Mouse (Mus musculus): Measurements from ENCODE around the gene Optn. TPM values are rescaled to one million over a fixed set of nuclear protein-coding genes. Genes with fewer than 3 reads are reported as not detected.
A peak's percentile ranks its signal among the peaks of the same experiment; 100 is the strongest.
"Not testable (repeated sequence)": the region's sequence is repeated elsewhere in the genome, so short reads cannot be mapped to it uniquely, and the experiment has no call there.

Optn gene
- polyA plus RNA-seq (2012; rRNA removed) = 7.5 and 7.8 TPM in 2 replicates

DNA sequence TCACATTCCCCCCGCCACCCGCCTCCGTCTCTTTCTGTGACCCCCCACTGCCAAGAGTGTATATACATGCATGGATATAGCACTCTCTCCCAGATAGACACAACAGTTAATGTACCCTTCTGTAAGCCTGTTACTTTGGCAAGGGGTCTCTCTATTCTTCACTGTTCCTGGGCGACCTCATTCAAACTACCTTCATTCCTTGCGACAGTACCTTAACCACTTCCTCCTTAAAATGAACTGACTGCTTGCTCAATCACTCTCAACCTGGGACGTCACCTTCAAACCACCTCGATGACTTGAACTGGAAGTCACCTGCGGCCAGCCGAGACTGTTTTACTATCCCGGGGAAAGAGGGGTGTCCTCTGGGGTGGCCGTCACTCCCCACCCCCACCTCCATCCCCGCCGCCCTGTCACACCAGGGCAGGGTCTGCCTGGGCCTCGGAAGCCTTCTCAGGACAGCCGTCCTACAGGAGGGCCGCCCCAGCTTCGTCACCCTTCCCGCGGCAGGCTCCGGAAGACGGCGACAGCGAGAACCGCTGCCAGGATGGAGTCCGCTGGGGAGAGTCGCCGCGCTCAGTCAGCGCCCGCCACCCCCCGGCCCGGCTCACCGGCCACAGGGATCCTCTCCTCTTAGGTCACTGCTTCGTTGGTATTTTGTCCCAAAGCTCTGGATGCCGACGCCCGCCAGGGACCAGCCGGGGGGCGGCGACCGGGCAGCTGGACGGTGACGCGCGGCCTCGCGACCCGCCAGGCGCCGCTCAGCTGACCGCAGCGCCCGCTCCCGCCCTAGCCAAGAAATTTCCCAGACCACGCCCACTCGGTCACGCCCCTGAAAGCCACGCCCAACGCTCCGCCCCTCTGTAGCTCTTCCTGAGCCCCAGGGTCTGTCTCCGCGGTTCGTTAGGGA, at the start of gene Optn:
Gene Optn, minus strand, starts transcription at position 753 of the 907 bp plus-strand sequence.
- TF ChIP-seq POLR2A (IDR thresholded peaks at IDR 0.05; ENCODE audit: extremely low read depth, insufficient read depth, low read length) (no peak), CTCF (IDR thresholded peaks at IDR 0.05; ENCODE audit: extremely low read depth, insufficient read depth, low read length) (no peak)
- no peaks in the 10 kb centered on the region for H3K4me1 ChIP-seq (ENCODE audit: control insufficient read depth, insufficient read depth, low read length)
- peak within 1 kb of the TSS; percentile 73 for H3K4me3 ChIP-seq (ENCODE audit: insufficient read depth, low read length)
- no peak within 1 kb of the TSS for H3K27ac ChIP-seq (ENCODE audit: insufficient read depth, low read length)

DNA sequence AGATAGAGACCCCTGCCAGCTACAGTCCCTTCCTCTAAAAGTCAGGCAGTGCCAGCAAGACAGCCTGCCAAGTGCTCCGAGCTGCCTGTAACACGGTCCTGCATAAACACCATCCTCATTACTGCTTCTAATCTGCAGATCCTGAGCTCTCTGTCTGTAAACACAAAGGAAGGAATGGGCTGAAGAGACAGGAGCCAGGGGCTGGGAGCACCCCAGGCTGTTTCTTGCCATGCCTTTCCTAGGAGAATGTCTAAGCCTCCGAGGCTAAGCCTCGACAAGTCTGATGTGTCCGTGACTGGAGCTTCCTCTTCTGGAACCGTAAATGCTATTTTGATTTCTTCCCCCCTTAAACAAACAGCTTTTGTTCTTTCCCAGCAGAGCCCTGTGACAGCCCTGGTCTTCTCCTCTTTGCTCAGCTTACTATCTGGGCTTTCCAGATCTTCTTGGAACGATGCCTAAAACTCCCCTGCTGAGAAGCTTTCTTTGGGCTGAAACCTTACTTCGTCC, 49.0 kb upstream of the Optn start:
- TF ChIP-seq POLR2A (IDR thresholded peaks at IDR 0.05; ENCODE audit: extremely low read depth, insufficient read depth, low read length) (no peak), CTCF (IDR thresholded peaks at IDR 0.05; ENCODE audit: extremely low read depth, insufficient read depth, low read length) (no peak)
- H3K4me1 ChIP-seq (ENCODE audit: control insufficient read depth, insufficient read depth, low read length) = no peaks in the 10 kb centered on the region; the same call in 1 of the 2 replicates
- H3K4me3 ChIP-seq (ENCODE audit: insufficient read depth, low read length) = no peak overlapping the region
- H3K27ac ChIP-seq (ENCODE audit: insufficient read depth, low read length) = no peak overlapping the region

DNA sequence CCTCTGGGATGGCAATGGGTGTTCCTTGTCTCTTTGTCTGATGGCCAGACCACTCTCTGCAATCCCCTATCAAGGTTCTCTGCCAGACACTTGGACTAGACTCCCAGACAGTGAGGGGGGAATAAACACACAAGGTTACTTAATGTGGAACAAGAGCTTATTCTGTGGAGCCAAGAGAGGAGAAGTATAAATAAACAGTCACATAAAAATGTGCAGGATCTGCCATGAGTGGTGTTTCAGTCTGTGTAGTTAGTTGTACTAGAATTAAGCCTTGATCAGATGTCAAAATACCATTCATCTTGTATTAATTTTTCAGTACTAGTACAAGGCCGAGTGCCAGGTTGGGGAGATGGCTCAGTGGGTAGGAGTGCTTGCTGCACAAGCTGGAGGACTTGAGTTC, 39.0 kb upstream of the Optn start:
- 0 out of 2 replicates have a peak, but pooled peaks cover 2% of the 10 kb centered on the region for H3K4me1 ChIP-seq (ENCODE audit: control insufficient read depth, insufficient read depth, low read length)
- TF ChIP-seq CTCF (IDR thresholded peaks at IDR 0.05; ENCODE audit: extremely low read depth, insufficient read depth, low read length) (no peak), POLR2A (IDR thresholded peaks at IDR 0.05; ENCODE audit: extremely low read depth, insufficient read depth, low read length) (no peak)
- no peak overlapping the region for H3K4me3 ChIP-seq (ENCODE audit: insufficient read depth, low read length)
- H3K27ac ChIP-seq (ENCODE audit: insufficient read depth, low read length) = no peak overlapping the region

DNA sequence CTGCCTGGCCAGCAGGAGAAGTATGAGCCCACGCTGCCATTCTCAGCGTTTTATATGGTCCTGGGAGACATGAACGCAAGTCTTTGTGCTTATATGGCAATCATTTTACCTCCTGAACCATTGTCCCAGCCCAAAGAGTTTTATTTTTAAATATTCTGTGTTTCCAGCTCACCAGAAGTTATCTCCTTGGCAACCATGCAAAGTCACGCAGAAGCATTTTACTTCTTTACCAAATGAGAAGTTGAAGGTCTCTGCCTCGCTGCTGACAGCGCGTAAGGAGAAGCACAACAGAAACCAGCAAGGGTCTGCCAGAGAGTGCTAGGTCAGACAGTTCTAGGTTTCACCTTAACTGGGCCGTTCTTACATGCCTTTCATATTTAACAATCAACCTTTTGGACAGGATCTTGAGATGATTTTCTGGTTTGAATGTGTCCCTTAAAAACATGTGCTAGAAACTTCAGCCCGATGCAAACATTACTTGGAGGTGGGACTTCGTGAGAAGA, 37.9 kb upstream of the Optn start:
- Histone ChIP-seq H3K4me1 (ENCODE audit: control insufficient read depth, insufficient read depth, low read length) (peaks cover 4% of the 10 kb centered on the region; the same call in 1 of the 2 replicates), H3K27ac (ENCODE audit: insufficient read depth, low read length) (no peak overlapping the region), H3K4me3 (ENCODE audit: insufficient read depth, low read length) (no peak overlapping the region)
- TF ChIP-seq POLR2A (IDR thresholded peaks at IDR 0.05; ENCODE audit: extremely low read depth, insufficient read depth, low read length) = no peak
- TF ChIP-seq CTCF (IDR thresholded peaks at IDR 0.05; ENCODE audit: extremely low read depth, insufficient read depth, low read length) = no peak

DNA sequence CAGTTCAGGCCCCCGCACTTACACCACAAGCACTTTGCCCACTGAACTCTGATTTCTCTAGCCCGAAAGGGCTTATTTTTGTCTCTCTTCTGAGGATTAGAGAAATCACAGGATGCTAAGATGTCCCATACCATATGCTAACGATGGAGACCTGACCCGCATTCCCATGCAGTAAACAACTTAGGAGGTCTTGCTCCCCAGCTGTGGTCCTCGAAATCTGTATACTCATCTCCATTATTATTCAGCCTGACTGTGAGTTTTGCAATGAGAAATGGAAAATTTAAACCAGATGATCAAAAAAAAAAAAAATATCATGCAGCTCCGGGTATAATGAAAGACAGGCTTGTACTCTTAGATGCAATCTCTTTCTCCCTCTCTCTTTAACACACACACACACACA, 35.3 kb upstream of the Optn start:
- peaks cover 4% of the 10 kb centered on the region; the same call in 1 of the 2 replicates for H3K4me1 ChIP-seq (ENCODE audit: control insufficient read depth, insufficient read depth, low read length)
- TF ChIP-seq CTCF (IDR thresholded peaks at IDR 0.05; ENCODE audit: extremely low read depth, insufficient read depth, low read length) (no peak), POLR2A (IDR thresholded peaks at IDR 0.05; ENCODE audit: extremely low read depth, insufficient read depth, low read length) (no peak)
- no peak overlapping the region for H3K4me3 ChIP-seq (ENCODE audit: insufficient read depth, low read length)
- H3K27ac ChIP-seq (ENCODE audit: insufficient read depth, low read length) = no peak overlapping the region

DNA sequence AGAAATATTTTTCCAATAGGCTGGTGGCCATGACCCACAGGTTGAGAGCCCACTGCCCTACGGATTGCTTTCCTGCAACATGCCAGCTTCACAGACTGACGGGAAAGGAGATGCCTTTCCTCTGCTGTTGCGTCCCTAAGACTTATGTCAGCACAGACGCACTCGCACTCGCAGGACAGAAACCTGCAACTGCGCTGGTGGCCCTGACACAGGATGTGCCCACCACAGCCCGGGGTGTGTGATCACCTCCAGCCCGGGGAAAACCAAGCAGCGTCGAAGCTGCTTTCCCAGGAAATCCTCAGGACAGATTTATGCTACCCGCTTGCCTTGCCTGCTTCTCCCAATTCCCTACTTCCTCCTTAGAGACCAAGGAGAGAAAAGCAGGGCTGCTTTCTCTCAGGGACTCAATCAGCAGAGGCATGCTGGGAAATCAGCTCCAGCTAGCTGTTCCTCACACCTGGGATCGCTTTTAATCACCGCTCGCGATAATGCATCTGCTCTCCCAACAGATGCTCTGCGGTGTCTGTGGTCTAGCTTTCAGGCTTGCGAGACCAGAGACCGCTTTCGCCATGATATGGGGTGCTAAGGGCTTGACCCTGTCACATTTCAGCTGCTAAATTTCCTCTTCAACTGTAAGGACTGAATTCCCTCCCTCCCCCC, 34.1 kb upstream of the Optn start:
- Histone ChIP-seq H3K4me3 (ENCODE audit: insufficient read depth, low read length) (no peak overlapping the region), H3K4me1 (ENCODE audit: control insufficient read depth, insufficient read depth, low read length) (peaks cover 4% of the 10 kb centered on the region; the same call in 1 of the 2 replicates), H3K27ac (ENCODE audit: insufficient read depth, low read length) (no peak overlapping the region)
- TF ChIP-seq POLR2A (IDR thresholded peaks at IDR 0.05; ENCODE audit: extremely low read depth, insufficient read depth, low read length) (no peak), CTCF (IDR thresholded peaks at IDR 0.05; ENCODE audit: extremely low read depth, insufficient read depth, low read length) (no peak)

DNA sequence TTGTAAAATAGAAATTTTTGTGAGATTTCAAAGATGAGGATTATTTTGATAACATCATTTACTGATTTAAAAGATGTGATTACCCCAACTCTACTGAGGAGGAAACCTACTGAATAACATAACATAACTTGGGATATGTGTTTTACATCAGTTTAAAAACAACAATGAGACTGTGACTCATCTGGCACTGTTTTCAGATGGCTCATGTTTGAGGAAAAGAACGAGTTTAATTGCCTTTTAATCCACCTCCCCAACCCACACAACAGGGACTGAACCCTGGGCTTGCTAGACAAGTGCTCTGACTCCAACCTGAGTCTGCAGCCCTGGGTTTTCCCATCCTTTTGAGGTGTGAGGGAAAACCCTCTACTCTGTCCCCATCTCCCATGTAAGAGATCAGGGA, 31.5 kb upstream of the Optn start:
- no peak overlapping the region for H3K27ac ChIP-seq (ENCODE audit: insufficient read depth, low read length)
- no peak for TF ChIP-seq POLR2A (IDR thresholded peaks at IDR 0.05; ENCODE audit: extremely low read depth, insufficient read depth, low read length)
- TF ChIP-seq CTCF (IDR thresholded peaks at IDR 0.05; ENCODE audit: extremely low read depth, insufficient read depth, low read length) = no peak
- H3K4me3 ChIP-seq (ENCODE audit: insufficient read depth, low read length) = no peak overlapping the region
- peaks cover 2% of the 10 kb centered on the region; the same call in 1 of the 2 replicates for H3K4me1 ChIP-seq (ENCODE audit: control insufficient read depth, insufficient read depth, low read length)

DNA sequence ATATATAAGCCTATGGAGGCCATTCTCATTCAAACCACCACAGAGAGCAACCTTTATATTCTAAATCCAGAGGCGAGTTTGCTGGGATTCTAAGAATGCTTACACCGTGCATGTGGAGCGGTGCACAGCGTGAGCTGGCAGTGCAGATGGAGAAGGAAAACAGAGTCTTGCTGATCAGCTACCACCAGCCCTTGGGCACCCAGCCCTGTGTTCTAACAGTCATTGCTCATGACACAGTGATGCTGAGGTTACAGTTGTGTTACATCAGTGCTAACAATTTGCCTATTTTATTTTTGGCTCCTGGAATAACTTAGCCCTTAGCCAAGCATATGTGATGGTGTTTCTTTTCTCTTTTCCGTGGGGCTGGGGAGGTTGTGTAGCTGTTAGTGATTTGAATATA, 31.0 kb upstream of the Optn start:
- TF ChIP-seq CTCF (IDR thresholded peaks at IDR 0.05; ENCODE audit: extremely low read depth, insufficient read depth, low read length) (no peak), POLR2A (IDR thresholded peaks at IDR 0.05; ENCODE audit: extremely low read depth, insufficient read depth, low read length) (no peak)
- H3K4me1 ChIP-seq (ENCODE audit: control insufficient read depth, insufficient read depth, low read length) = peaks cover 2% of the 10 kb centered on the region; the same call in 1 of the 2 replicates
- H3K4me3 ChIP-seq (ENCODE audit: insufficient read depth, low read length) = no peak overlapping the region
- no peak overlapping the region for H3K27ac ChIP-seq (ENCODE audit: insufficient read depth, low read length)

DNA sequence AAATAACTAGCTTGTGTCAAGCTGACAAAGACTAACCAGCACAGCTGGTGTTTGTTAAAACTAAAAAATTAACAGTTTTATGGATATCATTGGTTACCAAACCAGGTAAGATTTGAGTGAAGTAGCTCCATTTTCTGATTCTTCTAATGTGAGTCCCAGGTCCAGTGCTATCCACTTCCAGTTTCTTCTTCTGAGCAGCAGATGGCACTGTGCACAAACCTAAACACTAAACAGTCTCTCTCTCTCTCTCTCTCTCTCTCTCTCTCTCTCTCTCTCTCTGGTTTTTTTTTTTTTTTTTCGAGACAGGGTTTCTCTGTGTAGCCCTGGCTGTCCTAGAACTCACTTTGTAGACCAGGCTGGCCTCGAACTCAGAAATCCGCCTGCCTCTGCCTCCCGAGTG, 26.5 kb upstream of the Optn start:
- H3K4me1 ChIP-seq (ENCODE audit: control insufficient read depth, insufficient read depth, low read length); H3K27ac ChIP-seq (ENCODE audit: insufficient read depth, low read length); H3K4me3 ChIP-seq (ENCODE audit: insufficient read depth, low read length): not testable (repeated sequence)
- TF ChIP-seq CTCF (IDR thresholded peaks at IDR 0.05; ENCODE audit: extremely low read depth, insufficient read depth, low read length) = peak; percentile 47
